Mouse (Mus musculus) c-Kit-positive CD71-positive TER-119-negative erythroid progenitor cells, embryonic 14.5 days (primary cell): ENCODE measurements around the gene Tmeff1.

Experiments used
- DNase-seq: peaks from one replicate; pipeline ENCODE4 v3.0.0-alpha.2; 2013; ENCODE audit warnings: low read depth

Gene Tmeff1

GRCm38 (mm10) chr4:48622246-48622645, 37.3 kb downstream of the Tmeff1 start:
- DNase-seq = no peak

GRCm38 (mm10) chr4:48622946-48623345, 38.0 kb downstream of the Tmeff1 start:
- no peak for DNase-seq

DNA sequence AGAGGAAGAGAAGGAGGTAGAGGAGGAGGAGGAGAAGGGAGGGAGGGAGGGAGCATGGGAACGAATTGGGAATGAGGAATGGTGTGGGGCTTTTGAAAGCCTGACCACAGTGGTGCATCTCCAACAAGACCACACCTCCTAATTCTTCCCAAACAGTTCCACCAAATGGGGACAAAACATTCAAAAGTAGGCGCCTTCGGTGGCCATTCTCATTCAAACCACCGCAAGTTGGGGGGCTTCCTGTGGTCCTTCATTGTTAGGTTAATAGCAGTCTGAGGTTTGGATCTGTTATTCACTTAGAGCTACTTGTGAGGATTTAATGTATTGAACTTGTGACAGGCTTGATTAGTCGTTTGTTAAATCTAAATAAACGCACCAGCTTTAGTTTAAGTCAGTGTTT, 40.0 kb downstream of the Tmeff1 start:
- DNase-seq = no peak

DNA sequence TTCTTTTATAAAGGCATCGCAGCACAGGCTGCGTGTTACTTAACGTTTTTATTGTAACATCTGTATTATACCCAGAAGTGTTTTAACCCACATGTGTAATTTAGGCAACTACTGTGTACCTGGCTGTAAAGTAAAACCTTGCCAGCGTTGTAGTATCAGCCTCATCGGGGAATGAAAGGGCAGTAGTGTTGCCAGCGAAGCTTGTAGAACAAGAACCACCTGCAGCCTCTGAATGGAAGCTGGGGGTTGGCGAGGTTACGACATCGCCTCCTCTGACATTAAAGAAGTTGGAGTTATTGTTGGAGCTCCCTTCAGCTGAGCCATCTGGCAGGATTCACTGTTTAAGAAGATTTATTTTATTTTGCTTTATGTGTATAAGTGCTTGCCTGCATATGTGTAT, 40.9 kb downstream of the Tmeff1 start:
- no peak for DNase-seq

GRCm38 (mm10) chr4:48629445-48629844, 44.5 kb downstream of the Tmeff1 start:
- DNase-seq = no peak

DNA sequence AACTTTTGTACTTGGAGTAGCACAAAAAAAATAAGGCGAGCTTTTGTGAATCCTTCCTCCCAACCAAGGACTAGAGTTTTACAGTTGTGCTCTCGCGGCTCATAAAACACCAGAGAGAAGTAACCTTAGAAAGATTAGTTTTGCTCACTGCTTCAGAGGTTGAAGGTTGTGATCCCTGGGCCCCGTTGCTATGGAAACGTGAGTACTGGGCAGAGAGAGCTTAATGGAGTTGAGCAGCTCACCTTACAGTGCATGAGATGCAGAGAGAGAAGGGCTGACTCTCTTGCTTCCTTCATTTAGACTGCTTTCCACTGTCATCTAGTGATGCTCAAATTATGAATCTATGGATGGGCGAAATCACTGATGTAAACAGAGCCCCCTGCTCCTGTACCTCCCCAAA, 48.6 kb downstream of the Tmeff1 start:
- no peak for DNase-seq

DNA sequence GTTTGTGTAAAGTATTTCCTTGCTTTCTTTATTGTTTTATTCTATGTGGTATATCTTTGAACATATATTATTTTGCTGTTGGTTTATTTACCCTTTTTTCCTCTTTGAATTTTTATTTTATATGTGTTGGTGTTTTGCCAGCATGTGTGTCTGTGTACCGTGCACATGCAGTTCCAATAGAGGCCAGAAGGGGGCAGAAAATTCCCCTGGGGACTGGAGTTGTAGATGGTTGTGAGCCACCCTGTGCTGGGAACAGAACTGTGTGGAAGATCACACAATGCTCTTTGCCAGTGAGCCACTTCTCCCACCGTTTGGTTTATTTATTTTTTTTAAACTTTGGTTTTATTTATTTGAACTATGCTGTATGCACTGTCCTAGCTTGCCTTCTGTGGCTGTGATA, 49.1 kb downstream of the Tmeff1 start:
- DNase-seq = peak; percentile 4

GRCm38 (mm10) chr4:48636831-48637230, 51.9 kb downstream of the Tmeff1 start:
- DNase-seq = no peak

- no peak for DNase-seq
These were observed 53.2 kb downstream of the Tmeff1 start for GRCm38 (mm10) chr4:48638132-48638531.

- no peak for DNase-seq
These were observed 54.5 kb downstream of the Tmeff1 start for GRCm38 (mm10) chr4:48639503-48639902.

DNA sequence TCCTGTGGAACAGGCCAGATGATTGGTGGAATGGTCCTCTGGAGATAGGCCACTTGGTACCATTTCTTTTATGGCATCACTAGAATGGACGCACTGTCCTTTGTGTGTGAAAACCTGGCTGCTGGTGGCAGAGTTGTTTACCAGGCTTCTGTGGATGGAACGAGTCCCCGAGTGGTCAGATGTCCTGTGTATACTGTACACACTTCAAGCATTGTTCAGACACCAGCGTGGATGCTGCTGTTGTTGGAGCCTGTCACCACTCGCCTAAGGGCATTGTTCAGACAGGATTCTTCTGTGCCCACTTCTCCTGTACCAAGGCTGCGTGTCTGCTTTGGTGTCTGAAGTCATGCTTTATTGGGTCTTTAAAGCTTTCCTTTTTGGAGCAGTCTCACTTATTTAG, 58.8 kb downstream of the Tmeff1 start:
- no peak for DNase-seq

- DNase-seq = no peak
These were observed 61.2 kb downstream of the Tmeff1 start for GRCm38 (mm10) chr4:48646143-48646542.

GRCm38 (mm10) chr4:48650617-48651360, 65.8 kb downstream of the Tmeff1 start:
- no peak for DNase-seq

- no peak for DNase-seq
These were observed 69.1 kb downstream of the Tmeff1 start for GRCm38 (mm10) chr4:48654118-48654517.

- no peak for DNase-seq
These were observed 71.6 kb downstream of the Tmeff1 start for GRCm38 (mm10) chr4:48656530-48656929.

DNA sequence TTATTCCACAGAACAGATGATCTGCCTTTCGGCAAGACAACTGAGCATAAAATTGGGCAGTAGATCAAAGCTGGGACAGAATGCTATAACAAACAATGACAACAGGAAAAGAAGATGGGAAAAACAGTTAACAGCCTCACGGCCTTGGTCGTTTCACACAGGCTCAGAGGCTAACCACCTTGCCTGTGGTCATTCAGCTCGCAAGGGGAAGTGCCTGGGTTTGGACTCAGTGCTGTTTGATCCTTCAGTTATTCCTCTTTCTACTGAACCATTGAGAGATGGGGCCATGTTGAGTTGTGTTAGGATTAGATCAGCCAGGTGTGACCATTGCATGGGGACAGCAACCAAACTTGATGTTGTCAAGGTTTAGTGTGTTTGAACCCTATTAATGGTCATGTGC, 75.2 kb downstream of the Tmeff1 start:
- DNase-seq = no peak

- DNase-seq = no peak
These were observed 75.9 kb downstream of the Tmeff1 start for GRCm38 (mm10) chr4:48660619-48661575.

DNA sequence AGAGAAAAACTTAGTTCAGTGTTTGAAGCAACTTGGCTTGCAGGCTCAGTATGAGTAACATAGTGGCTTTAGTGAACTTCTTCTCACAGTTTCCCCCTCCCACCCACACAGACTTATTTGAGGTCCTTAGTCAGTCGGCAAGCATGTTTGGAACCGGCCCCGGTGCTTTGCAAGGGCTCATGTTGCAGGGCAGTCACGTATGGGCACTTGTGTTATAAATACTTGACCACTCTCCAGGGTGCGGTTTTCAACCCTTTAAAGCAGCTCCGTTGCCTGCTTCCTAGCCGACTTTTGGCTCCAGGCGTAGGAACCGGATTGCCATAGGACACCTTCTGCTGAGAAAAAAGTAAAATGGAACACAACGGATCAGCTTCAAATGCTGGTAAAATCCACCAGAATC, 78.3 kb downstream of the Tmeff1 start, which contains the start of gene Cavin4:
Cavin4 (plus strand) TSS at position 244 of the 400 bp plus-strand sequence.
- no peak for DNase-seq

- no peak for DNase-seq
These were observed 79.0 kb downstream of the Tmeff1 start for GRCm38 (mm10) chr4:48664021-48664420.

- no peak for DNase-seq
These were observed 82.3 kb downstream of the Tmeff1 start for GRCm38 (mm10) chr4:48667279-48667678.

DNA sequence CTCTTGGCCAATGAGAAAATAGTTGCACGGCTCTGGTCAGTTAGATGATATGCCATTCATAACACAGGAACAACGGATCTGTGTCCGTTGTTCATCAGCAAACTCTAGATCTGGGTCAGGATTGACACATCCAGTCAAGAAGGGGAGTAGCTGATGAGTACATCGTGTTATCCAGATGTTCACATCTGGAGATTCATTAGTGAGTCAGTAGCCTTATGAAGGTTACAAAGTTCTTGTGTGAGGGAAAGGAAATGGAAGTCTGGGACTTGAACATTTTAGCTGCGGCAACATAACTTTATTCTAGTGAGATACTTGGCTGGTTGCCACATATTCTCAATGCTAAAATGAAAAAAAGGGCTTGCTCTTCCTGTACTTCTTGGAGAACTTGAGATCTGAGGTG, 87.9 kb downstream of the Tmeff1 start:
- DNase-seq = no peak

GRCm38 (mm10) chr4:48674412-48674811, 89.4 kb downstream of the Tmeff1 start:
- no peak for DNase-seq

GRCm38 (mm10) chr4:48676570-48677185, 91.7 kb downstream of the Tmeff1 start:
- no peak for DNase-seq
